Mouse (Mus musculus) midbrain, embryonic 10.5 days (tissue): ENCODE results near the gene 2410004P03Rik. TPM values are rescaled to one million over a fixed set of nuclear protein-coding genes. Genes with fewer than 3 reads are reported as not detected.

Source experiments
- DNase-seq: peaks from one replicate; pipeline ENCODE4 v3.0.0-alpha.2; 2017; ENCODE audit warnings: low spot score
- H3K27ac ChIP-seq: fragments of 300-500 bp; sonication (generic); replicated peaks from 2 replicates; pipeline ENCODE4 v1.5.1; 2016; ENCODE audit warnings: mild to moderate bottlenecking
- H3K27me3 ChIP-seq: fragments of 300-500 bp; sonication (generic); 2 replicates; pipeline ENCODE4 v1.6.1; 2016; ENCODE audit warnings: low read depth, mild to moderate bottlenecking; ENCODE audit not compliant: poor library complexity, severe bottlenecking
- H3K36me3 ChIP-seq: fragments of 300-500 bp; sonication (generic); 2 replicates; pipeline ENCODE4 v1.6.1; 2016; ENCODE audit warnings: mild to moderate bottlenecking, moderate library complexity
- H3K4me1 ChIP-seq: fragments of 300-500 bp; sonication (generic); 2 replicates; pipeline ENCODE4 v1.6.1; 2016
- H3K4me3 ChIP-seq: fragments of 300-500 bp; sonication (generic); 2 replicates; pipeline ENCODE4 v1.5.1; 2016; ENCODE audit warnings: mild to moderate bottlenecking, moderate library complexity
- H3K9me3 ChIP-seq: fragments of 300-500 bp; sonication (generic); replicated peaks from 2 replicates; pipeline ENCODE4 v1.6.1; 2016; ENCODE audit warnings: mild to moderate bottlenecking
- WGBS: fragments of 180-500 bp; shearing (Covaris S2); methylation state at CpG from one replicate; pipeline ENCODE4 v1.1.7; 2016; 5-methylcytosine and 5-hydroxymethylcytosine counted together
- polyA plus RNA-seq: library from polyadenylated mRNA; unstranded; fragments of >200 nt; fragmentation: Nextera tagmentation; extraction: Ambion mirVana; gene quantifications from 2 replicates; pipeline ENCODE4 v1.2.1, GENCODE M21; 2016

2410004P03Rik gene
- polyA plus RNA-seq, 1 experiment from 2014 or later, result 1.3 TPM

DNA sequence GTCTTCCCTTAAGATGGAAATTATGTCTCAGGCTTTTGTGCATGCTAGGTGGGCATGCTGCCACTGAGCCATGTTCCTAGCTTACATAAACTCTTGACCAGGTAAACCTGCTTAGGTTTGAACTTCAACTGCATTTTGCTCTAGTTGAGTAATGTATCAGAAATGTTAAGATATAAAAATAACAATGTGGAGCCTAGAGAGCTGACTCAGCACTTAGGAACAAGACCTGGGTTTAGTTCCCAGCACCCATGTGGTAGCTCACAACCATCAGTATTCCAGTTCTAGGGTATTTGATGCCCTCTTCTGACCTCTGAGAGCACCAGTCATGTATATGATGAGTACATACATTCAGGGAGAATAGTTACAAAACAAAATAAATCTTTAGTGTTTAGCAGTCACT lies 34.4 kb downstream of the 2410004P03Rik start:
- H3K27me3 ChIP-seq, result no peaks in the 10 kb centered on the region
- no peak for DNase-seq
- no peaks in the 10 kb centered on the region for H3K4me1 ChIP-seq
- H3K27ac ChIP-seq, result no peak overlapping the region
- peaks cover 96% of the 10 kb centered on the region for H3K36me3 ChIP-seq
- H3K9me3 ChIP-seq, result no peaks in the 10 kb centered on the region
- H3K4me3 ChIP-seq, result no peak overlapping the region

DNA sequence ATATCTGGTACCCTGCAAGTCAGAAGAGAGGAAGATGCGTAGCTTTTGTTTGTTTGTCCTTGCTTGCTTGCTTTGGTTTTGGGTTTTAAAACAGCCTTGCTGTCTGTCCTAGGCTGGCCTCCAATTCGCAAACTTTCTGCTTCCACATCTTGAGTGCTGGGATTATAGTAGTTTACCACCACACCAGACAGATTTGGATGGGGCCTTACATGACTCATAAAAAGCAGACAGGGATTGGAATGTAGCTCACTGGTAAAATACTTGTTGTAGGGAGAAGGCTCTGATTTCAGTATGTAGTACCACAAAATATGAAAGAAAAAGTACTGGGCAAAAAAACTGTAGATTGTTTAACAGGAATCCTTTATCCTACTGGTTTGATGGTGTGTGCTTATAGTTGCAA lies 44.7 kb downstream of the 2410004P03Rik start:
- no peak for DNase-seq
- Histone ChIP-seq H3K27me3 (no peaks in the 10 kb centered on the region), H3K27ac (no peak overlapping the region), H3K4me3 (no peak overlapping the region), H3K36me3 (peaks cover 83% of the 10 kb centered on the region), H3K9me3 (no peaks in the 10 kb centered on the region), H3K4me1 (no peaks in the 10 kb centered on the region)
- WGBS, result 95% methylated on average over 2 of the region's 2 CpGs

DNA sequence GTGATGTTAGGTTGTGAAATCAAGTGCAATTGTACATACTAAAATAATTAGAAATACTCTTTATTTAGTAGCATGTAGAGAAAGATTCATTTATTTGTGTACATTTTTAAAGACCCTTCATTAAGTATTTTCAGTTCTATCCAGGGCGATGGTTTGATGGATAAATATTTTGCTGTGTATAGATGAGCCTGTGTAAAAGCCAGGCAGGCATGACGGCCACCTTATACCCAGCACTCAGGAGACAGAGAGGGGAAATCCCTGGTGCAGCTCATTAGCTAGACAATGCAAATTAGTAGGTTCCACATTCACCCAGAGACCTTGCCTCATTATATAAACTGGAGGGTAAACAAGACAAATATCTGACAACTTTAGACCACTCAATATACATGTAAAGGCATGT lies 48.2 kb downstream of the 2410004P03Rik start:
- Histone ChIP-seq H3K36me3 (peaks cover 86% of the 10 kb centered on the region), H3K4me3 (no peak overlapping the region), H3K27me3 (no peaks in the 10 kb centered on the region), H3K9me3 (no peaks in the 10 kb centered on the region), H3K4me1 (no peaks in the 10 kb centered on the region), H3K27ac (no peak overlapping the region)
- DNase-seq, result no peak
- WGBS, result 84% methylated on average over 2 of the region's 2 CpGs

GRCm38 (mm10) chr12:16958851-16959250 lies 52.7 kb downstream of the 2410004P03Rik start:
- Histone ChIP-seq H3K27me3 (no peaks in the 10 kb centered on the region), H3K4me3 (no peak overlapping the region), H3K9me3 (no peaks in the 10 kb centered on the region), H3K27ac (no peak overlapping the region), H3K4me1 (no peaks in the 10 kb centered on the region), H3K36me3 (peaks cover 89% of the 10 kb centered on the region)
- 66% methylated on average over 1 of the region's 1 CpGs for WGBS
- DNase-seq, result no peak

Other genes with a start within 250 kb of the 2410004P03Rik start
- gene Greb1, start 210.8 kb downstream of the 2410004P03Rik start, polyA plus RNA-seq, result 24.0 and 31.0 TPM in 2 replicates
- 72.8 and 73.0 TPM in 2 replicates for gene E2f6, start 200.8 kb downstream of the 2410004P03Rik start, polyA plus RNA-seq
- 11.4 TPM in 2 replicates for gene Rock2, start 116.8 kb downstream of the 2410004P03Rik start, polyA plus RNA-seq
- gene Pqlc3, start 11.3 kb downstream of the 2410004P03Rik start, polyA plus RNA-seq, result 3.3 and 3.5 TPM in 2 replicates
- 0.33 and 0.71 TPM in 2 replicates for gene Kcnf1, start 165.2 kb upstream of the 2410004P03Rik start, polyA plus RNA-seq